Mouse (Mus musculus) cerebellum, postnatal 36 days (tissue): ENCODE results near the gene Nt5m.

Experiments
- DNase-seq, 2 experiments: peaks; one replicate each; pipeline ENCODE4 v3.0.0; 2021 to 2022; ENCODE audit warnings: mixed read lengths in 2 of 2

Gene Nt5m

GRCm38 (mm10) chr11:59839459-59840126 is 346 bp downstream of the Nt5m start, which contains the start of gene Cops3:
Gene Cops3 (minus strand): TSS chr11:59839838.
- DNase-seq = peak; percentile 93 to 95

- DNase-seq = no peak
These were observed 7.1 kb downstream of the Nt5m start for GRCm38 (mm10) chr11:59846311-59846710.

- peak; percentile 54 to 63 for DNase-seq
These were observed 7.9 kb downstream of the Nt5m start for GRCm38 (mm10) chr11:59847131-59847530.

DNA sequence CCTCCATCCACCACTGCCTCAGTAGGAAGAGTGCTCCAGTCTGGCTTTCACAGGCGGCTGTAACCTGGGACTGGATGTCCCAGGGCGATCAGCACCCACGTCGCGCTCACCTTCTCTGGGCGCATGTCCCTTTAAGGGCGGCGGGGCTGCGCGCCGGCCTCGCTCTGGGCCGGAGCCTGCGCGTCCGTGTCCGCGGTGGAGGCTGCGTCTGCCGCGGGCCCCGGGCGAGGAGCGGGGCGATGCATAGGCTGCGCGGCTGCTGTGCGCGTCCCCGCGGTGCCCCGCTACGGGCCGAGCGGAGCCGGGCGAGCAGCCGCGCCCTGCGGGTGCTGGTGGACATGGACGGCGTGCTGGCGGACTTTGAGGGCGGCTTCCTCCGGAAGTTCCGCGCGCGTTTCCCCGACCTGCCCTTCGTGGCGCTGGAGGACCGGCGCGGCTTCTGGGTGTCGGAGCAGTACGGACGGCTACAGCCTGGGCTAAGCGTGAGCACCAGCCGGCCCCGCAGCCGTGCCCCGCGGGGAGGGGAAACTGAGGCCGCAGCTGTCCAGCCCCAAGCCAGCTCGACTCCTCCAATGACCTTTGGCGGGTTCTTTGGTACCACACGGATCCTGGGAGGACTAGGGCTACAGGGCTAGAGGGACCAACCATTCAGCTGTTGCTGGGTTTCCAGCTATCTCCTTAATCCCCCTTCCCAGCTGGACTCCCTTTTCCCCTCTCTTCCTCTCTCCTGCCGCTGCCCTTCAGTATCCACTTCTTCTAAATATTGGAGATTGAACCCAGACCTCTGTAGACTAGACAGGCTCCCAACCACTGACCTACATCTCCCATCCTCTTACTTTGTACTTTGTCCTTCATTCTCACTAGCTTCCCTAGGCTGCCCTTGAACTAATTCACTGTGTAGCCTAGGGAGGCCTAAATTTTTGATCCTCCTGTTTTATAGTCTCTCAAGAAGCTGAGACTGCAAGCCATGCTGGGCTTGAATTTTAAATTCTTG is 8.9 kb downstream of the Nt5m start:
- DNase-seq = peak; percentile 81

DNA sequence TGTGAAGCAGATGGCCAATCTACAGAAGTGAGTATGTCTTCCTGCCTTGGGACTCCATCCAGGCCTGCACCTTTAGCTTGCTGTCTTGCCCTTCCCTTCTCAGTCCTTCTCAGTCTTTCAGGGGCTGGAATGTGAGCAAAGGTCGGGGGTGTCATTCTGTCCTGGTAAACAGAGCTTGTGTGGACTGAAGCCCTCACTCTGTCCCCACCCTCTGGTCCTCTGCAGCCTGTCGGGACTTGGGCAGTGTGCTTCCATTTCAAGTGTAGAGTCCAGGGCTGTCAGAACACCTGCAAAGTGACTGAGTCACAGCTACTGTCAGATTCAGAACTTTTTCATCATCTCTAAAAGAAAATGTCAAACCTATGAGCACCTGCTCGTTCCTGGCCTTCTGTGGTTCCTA is 13.6 kb downstream of the Nt5m start:
- no peak for DNase-seq

- DNase-seq = no peak
These were observed 21.2 kb downstream of the Nt5m start for GRCm38 (mm10) chr11:59860467-59860866.

GRCm38 (mm10) chr11:59864316-59864715 is 25.1 kb downstream of the Nt5m start:
- DNase-seq = no peak

DNA sequence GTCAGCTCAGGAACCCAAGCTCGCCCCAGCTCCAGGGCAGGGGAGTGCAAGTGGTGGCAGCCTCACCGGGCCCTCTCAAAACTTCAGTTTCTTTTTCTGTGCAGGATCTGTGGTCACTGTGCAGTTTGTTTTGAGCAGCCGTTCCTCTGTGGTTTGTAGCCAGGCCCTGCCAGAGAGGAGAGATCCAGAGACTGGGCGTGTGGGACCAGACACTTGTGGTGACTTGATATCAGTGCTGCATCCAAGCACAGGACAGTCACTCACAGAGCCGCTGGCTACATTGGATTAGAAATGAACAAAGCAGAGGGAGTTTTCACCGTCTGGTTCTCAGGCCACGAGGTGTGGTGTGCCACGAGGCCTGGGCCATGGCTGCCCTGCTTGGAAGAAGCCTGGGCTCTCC is 32.9 kb downstream of the Nt5m start:
- DNase-seq = no peak

DNA sequence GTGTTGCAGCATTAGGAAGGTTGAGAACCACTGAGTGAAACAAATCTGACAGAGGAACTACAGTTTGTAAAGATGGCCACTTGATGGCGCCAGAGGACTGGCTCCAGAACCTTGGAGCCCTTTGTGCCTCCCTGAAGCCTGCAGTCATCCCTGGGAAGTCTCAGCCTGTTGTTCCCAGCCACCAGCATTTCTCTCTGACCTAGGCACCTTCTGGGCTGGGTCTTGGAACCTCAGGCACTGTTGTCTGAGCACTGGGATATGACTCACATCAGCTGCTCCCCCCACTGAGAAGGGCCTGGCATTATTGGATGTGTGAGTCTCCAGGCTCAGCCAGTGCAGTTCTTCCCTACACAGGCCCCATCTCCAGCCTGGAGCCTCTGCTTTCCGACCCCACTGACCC is 40.8 kb downstream of the Nt5m start:
- peak; percentile 79 to 84 for DNase-seq

DNA sequence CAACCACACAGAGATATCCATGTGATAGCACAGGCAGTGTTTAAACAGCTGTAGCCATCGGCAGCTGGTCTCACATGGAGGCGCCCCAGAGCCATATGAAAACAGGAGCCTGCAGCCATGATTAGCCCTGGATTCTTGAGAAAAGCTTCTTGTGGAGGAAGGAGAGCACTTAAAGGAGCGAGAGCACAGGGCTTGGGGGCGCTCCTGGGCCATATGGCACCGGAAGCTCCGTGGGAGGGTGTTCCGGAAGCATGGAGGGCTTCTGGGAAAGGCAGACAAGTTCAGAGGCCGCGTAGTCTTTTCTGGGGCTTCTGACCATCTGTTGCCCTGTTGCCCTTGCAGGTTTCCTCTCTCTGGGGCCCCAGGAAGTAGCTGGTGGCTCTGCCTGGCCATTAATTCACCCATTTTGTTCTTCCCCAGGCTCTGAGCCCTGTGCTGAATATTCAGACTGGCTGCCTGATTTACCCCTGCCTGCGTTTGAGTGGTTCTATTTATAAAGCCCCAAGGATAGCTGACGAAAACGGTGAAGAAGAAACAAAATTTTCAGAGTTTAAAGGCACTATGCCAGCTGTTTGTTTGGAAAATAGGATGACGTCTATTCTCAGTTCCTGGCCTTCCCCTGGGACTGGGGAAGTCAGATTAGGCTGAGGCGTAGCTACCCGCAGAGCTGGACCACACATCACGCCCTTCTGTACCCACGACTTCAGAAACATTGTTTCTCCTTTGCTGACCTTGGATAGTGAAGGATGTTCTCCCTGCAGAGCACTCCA is 46.2 kb downstream of the Nt5m start:
- no peak for DNase-seq

GRCm38 (mm10) chr11:59886952-59887351 is 47.7 kb downstream of the Nt5m start:
- DNase-seq = no peak

- DNase-seq = no peak
These were observed 48.9 kb downstream of the Nt5m start for GRCm38 (mm10) chr11:59888151-59888550.

GRCm38 (mm10) chr11:59891854-59892253 is 52.6 kb downstream of the Nt5m start:
- no peak for DNase-seq

DNA sequence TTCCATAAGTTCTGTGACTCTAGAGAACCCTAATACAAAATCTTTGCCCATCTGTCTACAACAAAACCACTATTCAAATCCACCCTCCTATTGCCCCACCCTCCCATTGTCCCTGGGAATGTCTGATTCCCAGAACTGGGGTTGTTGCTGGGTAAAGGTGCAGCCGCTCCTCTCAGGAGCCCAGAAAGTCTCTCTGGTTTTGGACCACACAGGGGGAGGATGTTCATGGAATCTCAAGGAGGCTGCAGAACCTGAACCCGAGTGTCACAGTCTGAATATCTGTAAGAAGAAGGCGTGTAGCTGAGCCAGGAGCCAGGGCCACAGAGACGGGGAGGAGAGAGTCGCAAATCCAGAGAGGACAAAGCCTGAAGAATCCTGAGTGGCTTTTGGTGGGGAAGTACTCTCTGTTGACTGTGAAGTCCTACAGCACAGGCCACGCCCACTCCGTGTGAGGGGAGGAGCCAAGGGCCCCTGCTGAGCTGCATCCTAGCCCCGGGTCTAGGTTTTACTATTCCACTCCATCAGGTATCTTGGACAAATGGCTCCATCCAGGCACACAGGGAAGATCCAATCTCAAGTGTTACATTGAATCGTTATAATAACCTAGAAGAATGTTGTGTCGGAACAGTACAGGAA is 54.0 kb downstream of the Nt5m start:
- no peak for DNase-seq

DNA sequence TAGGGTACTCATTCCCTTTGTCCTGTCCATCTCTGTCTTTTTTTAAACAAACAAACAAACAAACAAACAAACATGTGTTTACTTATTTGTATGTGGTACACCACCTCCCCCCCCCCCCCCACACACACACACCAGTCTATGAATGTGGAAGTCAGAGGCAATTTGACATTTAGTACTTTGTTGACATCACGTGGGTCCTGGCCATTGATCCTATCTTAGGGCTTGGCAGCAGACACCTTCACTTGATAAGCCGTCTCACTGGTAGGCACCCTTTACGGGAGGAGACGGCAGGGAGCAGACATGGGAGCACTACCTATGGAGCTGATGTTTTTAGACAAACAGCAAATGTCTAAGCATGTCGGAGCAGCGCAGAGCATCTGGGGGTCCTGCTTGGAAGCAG is 55.7 kb downstream of the Nt5m start:
- no peak for DNase-seq

- no peak for DNase-seq
These were observed 56.1 kb downstream of the Nt5m start for GRCm38 (mm10) chr11:59895316-59895715.

DNA sequence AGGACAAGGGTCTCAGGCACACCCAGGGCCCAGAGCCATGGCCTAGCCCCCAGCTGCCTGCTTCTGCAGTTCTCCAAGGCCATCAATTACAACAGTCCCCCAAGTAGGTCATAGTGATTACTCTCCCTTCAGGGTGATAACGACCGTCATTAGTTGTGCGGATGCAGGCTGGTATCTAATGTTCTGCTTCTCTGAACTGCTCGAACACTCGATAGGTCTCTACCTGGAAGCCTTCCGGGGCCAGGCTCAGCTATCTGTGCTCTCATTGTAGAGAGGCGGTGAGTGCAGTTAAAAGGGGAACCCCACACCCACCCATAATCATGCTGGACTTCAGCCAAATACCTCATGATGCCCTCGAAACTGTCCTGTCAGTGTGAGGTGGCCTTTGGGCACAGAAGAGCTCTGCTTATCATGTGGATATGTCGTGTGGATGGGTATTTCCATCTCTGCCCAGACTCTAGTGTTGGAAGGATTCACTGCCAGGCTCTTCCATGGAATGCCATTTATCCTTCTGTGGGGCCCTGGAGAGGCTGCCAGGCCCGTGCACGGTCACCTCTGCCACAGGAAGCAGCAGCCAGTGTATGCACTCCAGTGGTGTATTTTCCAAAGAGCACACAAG is 58.8 kb downstream of the Nt5m start:
- no peak for DNase-seq

DNA sequence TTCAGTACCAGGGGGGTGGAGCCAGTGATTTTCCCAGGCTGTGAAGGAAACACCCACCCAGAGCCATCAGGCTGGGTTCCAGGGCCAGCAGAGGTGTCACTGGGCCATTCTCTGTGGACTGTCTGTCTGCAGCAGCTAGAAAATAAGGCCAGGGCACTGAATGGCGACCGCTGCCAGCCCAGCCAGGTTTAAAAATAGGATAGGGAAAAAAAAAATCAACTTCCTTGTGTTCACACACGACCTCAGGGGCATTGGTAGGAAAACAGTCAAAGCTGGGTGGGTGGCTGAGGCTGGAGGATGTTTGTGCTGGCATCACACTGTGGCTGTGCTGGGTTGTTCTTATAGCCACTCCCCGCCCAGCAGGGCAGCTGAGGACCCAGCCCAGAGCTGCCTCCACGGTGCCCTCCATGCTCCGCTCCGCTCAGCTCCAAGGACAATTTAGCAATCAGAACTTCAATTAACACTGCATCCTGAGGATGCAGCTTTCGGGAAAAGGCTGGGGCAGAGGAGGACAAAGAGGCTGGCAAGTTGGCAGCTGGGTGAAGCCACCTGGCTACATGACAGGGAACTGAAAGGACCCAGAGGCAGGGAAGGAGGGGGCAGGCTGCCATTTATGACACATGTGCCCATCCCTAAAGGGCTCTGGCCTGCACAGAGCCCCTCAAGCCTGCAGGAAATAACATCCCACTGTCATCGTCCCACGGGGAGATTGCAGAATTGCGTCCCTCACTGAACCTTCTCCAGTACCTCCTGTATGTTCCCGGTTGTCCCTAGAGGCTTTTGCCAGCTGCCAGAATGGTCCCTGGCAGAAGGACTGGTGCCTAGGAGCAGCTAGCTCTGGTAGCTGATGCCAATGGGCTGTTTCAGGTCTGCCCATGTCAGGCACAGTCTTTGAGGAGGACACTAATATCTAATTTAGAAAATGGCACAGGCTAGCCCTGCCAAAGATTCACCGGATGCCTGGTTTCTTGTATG is 60.8 kb downstream of the Nt5m start:
- no peak for DNase-seq

GRCm38 (mm10) chr11:59900995-59901394 is 61.7 kb downstream of the Nt5m start:
- peak in 1 of 2 experiments; percentile 17 for DNase-seq

- no peak for DNase-seq
These were observed 62.9 kb downstream of the Nt5m start for GRCm38 (mm10) chr11:59902045-59902726.
